Mouse (Mus musculus) cerebellum, postnatal 36 days (tissue): ENCODE measurements around the gene Ivl.

ENCODE experiments used
- DNase-seq, 2 experiments: peaks; one replicate each; pipeline ENCODE4 v3.0.0; 2021 to 2022; ENCODE audit warnings: mixed read lengths in 2 of 2

Ivl gene

DNA sequence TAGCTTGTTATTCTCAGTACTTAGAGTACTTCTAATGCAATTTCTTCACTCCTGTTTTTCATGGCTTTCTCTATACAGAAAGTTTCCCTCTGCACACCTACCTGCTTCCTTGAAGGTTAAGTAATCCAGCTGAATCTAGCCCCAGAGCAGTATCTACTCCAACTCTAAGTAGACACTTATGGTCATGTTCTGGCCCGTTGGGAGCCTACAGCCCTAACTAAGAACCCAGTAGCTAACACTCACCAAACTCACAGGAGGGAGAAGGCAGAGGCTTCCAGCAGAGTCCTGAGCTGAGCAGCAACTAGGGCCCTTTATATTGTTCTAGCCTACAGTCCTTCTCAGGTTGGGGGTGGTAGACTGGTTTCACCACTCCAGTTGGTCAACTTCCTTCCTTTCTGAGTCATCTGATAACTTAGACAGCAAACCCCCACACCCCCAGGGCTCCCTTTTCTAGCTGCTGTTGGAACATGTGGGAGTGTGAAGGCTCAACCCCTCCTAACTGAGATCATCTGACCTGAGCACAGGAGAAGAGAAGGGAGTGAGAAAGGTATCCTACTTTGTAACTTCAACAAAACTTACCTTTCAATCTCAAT lies at the start of gene Ivl:
TSS of gene Ivl (minus strand) at position 287 of the 593 bp plus-strand sequence.
- no peak for DNase-seq

DNA sequence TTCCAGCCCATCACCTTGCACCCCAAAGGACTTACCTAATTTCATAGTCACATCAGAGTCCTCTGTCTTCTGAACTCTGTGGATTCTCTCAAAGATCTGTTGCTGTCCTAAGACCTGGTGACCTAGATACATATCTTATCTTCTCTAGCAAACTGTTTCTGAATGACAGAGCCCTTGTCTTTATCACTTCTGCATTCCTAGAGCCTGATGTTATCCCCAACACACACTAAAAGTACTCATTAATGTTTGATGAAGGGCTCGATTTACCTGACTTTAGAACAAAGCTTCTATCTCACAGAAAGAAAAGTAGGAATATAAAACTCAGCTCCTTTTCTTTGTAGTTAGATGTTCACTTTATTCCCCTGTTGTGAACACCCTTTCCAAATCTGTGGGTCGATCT lies 48.0 kb upstream of the Ivl start, which contains the start of gene Lce6a:
TSS of gene Lce6a (minus strand) at position 101 of the 400 bp plus-strand sequence.
- DNase-seq = no peak

DNA sequence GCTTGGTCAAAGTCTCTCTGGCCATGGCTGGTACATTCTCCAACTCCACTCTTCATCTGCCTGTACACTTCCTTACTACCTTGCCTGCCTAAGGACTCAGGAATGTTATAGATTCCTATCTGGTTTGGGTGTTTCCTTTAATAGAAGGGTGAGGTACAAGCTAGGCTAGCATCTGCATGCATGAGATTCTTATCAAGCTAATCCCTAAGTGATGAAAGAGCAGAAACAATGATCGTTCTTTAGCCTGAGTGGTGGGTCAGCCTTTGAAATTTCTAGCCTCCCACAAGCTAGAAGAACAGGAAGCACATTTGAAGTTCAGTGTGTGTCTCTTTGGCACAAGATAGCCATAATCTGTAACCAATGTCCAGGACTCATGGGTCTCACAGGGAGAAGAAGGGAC lies 36.3 kb upstream of the Ivl start:
- no peak for DNase-seq

DNA sequence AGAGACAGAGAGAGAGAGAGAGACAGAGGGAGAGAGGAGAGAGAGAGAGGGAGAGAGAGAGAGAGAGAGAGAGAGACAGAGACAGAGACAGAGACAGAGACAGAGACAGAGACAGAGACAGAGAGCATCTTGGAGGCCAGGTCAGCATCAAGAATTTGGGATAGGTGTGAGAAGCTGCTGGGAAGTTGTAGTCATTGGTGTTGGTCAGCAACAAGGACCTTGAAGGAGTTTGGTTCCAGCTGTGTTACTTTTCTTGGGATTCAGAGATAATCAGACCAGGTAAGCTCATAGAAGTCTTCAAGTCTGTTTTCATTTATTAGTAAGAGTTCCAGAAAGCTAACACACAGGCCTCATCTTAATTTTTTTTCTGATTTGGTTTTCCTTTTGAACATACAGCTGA lies 33.9 kb upstream of the Ivl start, which contains the start of gene 2210017I01Rik:
TSS of gene 2210017I01Rik (minus strand) at position 101 of the 400 bp plus-strand sequence.
- no peak for DNase-seq

DNA sequence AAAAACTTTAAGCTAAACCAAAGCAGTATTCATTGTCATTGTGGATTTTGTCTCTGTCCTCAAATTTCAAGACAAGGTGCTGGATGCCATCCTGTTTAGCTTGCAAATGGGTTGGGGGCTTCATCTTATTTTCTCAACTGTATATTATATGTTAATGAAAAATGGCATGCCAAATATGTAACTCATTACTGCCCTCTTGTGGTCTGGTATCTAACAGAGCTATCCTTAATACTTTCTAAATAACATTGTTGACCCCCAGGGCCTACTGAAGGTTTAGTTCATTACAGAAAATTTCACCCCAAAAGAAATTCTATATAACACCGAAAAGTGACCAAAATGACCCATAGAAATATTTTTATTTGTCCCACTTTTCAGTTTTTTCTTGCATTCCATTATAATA lies 28.6 kb upstream of the Ivl start:
- no peak for DNase-seq

DNA sequence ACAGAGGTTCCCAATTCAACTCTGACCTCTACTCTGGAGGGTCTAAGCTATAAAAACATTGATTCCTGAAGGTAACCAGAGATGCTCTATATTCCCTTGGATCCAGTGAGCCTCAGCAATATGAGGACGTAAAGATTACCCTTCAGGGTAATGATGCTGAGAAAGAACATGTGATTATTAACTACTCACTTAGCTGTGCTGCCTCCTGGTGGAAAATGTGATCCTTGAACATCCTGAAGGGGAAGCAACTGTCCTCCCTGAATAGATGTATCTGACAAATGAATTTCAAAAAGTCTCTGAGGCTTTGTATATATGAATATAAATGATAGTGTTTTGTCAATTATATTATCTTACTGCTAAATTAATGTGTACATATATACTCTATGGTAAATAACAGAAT lies 26.9 kb upstream of the Ivl start:
- no peak for DNase-seq

DNA sequence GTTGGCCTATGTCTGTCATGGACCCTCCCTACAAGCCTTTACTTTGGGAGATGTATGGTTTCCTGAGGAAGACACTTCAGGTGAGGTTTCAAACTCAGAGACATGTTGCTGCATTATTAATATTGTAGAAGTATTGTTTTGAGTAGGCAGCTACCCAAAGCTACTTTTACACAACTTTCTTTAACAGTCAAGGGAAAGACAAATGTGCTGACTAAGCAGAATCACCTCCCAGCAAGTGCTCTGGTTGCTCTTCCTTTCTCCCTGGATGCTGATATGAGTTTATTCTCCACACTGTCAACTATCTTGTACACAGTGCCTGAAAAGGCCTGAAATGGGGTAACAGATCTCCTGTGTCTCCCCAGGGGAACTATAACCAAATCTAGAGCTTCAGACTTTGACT lies 26.4 kb upstream of the Ivl start:
- DNase-seq = no peak

DNA sequence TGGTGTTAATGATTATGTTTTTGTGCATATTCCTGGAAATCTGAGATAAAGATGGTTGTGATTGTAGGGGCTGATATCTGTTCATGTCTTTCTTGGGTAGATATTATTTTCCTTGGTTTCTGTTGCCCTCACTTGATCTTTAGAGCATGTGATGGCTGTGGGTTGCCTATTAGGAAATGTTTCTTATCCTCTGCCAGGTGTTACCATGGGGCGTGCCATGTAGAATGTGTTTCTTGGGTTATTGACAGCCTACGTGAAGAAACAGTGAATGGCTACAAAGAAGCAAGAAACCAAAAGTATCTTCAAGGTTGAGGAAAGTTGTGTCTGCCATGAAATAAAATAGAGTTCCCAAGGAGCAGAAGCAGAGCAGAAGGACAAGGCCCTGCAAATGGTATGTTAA lies 24.9 kb upstream of the Ivl start:
- DNase-seq = no peak

DNA sequence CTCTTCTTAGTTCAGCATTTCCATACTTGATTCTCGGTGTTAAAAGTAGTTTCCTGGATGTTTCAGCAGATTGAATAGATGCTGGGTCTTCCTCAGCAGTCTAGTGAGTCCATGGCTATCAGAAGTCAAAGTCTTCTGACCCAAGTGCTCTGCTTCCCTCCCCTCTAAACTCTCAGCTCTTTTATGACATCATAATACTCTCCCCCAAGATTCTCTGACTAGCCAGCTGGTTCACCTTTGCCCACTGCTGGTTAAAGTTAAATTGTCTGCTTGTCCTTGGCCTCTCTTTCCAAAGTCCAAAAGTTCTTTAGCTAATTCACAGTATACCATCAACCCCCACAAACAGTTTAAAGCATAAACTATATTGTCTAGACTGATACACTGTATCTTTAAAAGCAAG lies 15.3 kb upstream of the Ivl start, which contains the start of gene Smcp:
TSS of gene Smcp (minus strand) at position 140 of the 400 bp plus-strand sequence.
- DNase-seq = no peak

DNA sequence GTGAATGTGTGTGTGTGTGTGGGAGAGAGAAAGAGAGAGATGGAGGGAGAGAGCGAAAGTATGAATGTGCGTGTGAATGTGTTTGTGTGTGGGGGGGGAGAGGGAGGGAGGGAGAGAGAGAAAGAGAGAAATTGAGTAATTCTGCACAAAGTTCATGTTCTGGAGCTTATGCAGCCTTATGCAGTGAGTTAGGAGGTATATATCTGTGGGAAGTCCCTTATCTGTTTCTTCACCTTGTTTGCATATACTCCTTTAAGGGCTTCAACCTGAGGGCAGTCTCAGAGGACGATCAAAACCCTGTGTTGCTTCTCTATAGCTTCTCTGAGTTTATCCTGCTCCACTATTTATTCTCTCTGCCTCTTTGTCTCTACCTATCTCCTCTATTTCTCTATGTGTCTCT lies 13.7 kb upstream of the Ivl start:
- DNase-seq = no peak

DNA sequence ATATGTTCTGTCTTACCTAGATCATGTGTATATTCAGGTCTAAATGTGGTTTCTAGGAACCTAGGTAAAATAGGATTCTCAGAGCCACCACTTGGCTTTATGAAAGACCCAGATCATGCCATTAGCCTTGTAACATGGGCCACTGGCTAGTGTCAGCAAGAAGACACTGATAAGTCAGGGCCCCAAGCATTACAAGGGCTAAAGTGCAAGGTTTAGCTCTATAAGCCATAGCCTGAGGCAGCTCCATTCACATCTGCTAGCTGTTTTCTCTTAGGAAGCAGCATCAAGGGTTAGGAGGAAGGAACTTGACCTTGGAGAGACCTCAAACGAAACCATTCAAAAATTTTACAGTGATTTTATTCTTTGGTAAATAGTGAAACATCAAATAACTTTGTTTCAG lies 11.5 kb upstream of the Ivl start:
- DNase-seq = no peak

DNA sequence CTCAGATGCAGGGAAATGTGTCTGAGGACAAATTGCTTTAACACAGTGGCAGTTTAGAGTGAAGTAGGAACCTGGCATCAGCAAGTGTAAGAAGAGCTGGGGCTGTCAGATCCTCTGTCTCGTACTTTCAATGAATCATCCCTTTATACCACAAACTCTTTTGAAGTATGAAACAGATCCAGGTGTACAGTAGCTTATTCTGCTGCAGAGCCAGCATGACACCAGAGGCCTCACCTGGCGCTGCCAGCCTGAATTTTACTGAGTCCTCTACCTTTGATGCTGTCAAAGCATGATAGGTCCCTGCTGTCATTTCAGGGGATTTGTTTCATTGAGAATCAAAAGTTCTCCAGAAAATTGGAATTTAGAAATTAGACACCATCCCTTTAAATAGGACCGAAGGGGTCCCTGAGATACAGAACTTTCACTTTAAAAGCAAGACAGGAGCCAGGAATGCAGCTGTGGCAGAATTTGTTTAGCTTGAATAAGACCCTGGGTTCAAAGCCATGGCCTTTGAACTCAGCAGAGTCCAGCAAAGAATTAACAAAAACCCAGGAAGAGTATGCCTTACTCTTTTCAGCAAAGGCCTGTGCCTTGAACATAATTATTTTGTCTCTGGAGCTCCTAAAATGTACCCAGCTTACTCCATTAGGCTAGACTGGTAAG lies 9.8 kb upstream of the Ivl start:
- DNase-seq = no peak

DNA sequence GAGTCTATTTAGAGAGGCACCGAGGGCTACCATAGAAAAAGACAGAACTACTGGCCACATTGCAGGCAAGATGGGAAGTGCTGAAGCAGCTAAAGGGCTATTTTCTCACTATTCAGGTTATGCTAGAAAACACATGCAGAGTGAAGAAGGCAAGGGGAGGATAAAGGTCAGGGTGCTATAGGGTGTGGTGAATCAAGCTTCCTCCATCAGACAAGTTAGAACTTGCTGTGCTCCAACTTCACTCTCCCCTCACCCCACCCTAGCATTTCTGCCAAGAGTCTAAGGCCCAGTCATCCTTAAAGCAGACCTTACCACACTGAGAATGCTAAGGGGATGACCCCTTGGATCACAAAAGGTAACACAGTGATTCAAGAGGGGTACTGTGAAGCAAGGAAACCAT lies 6.0 kb upstream of the Ivl start:
- DNase-seq = no peak

DNA sequence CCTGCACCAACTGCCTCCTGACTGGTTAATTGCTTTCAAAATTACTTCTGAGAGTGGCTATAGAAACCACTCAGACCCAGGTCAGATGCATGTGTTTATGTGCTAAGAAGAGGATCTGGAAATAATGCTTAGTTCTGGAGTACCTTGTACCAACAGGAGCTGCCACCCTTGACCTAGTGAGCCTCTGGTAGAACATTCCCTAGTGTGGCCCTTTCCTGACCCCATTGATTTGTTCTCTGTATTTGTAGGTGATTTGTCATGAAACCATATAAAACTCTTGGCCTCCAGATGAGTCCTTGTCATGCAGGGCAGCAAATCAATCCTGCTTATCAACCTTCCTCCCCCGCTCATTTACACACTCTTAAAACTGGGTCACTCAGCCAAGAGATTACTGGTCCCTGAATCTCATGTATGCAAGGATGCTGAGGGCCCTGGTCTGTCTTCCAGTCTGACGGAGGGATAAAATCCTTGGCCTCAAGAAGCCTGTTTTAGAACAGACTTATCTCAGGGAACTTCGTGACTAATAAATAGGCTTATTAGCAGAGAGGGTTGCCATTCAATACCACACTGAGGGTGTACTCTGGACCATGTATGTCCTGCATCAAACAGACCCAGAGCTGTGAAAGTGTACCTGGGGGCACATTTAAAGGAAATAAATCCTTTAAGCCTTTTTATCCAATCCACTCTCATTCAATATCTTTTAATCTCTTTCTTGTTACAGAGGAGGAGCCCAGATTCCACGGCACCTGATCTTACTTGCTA lies 5.3 kb upstream of the Ivl start:
- no peak for DNase-seq

DNA sequence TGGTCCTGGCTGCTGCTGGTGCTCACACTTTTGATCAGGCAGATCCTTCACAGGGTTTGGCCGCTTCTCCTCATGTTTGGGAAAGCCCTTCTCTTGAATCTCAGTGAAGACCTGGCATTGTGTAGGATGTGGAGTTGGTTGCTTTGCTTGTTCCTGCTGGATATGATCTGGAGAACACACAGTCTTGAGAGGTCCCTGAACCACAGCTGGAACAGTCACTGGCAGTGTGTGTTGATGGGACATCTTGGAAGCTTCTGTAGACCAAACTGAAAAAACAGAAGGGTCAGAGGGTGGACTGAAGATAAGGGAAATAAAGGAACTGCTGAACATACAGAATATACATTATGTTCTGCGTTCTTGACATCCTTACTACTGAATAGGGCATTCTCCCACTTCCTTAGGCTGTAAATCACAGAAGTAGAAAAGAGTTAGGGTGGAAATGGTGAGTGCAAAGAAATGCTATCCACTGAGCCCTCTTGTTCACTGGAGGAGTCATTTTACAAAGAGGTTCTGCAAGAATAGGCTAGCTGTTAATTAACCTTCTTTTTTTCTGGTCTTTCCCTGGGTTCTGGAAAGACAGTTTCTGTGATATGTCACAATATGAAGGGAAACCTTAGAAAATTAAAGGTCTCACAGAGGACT lies 900 bp downstream of the Ivl start:
- DNase-seq = no peak

DNA sequence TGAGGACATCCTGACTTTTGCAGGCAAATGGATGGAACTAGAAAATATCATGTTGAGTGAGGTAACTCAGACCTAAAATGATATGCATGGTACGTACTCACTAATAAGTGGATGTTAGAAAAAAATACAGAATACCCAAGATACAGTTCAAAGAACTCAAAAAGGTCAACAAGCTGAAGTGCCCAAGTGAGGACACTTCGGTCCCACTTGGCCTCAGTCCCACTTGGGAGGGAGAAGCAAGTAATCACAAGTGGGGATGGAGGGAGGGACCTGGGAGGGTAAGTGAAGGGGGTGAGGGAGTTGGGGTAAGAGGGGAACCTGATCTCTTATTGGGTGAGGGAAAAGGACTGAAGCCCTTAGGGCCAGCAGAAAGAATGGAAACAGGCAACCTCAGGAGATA lies 4.8 kb downstream of the Ivl start:
- DNase-seq = no peak

DNA sequence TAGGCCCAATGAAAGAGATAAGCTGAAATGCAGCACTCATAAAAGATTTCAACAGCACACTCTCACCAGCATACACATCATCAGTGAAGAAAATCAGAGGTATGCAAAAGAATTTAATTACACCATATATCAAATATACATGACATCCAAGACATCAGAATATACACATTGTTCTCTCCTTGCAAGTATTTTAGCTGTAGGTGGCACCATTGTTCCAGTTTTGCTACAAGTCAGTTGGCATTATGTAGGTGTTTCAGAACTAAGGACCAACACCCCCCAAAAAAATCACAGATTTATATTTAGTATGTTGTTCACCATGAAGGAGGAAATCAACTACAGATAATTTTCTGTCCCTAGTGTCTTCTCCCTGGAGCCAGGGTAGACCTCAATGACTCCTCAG lies 8.1 kb downstream of the Ivl start:
- DNase-seq = no peak

DNA sequence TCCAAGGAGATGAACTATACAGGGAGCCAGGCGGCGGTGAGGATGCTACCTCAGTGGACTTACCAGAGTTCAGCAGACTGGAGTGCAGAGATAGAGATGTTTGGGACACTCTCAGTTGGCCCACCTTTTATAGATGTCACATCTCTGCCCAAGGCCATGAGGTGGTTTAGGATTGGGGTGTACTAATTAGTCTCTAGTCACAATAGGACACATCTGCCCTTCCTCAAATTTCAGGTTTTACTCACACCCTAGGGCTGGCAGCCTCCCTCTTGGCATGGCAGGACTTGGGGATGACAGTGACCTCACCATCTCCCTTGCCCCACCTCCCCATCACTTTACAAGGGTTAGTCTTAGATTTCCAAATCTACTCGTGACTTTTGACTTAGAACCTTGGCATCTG lies 39.1 kb downstream of the Ivl start, which contains the start of gene 2310046K23Rik:
TSS of gene 2310046K23Rik (minus strand) at position 101 of the 400 bp plus-strand sequence.
- no peak for DNase-seq
